Mouse (Mus musculus): ENCODE measurements around the gene Hp. TPM values are rescaled to one million over a fixed set of nuclear protein-coding genes. Genes with fewer than 3 reads are reported as not detected.
A peak's percentile ranks its signal among the peaks of the same experiment; 100 is the strongest.

Gene Hp
- polyA plus RNA-seq, 1 experiment from 2014 or later = 0.56 TPM

GRCm38 (mm10) chr8:109592164-109592563 lies 13.2 kb upstream of the Hp start:
- ATAC-seq (ENCODE audit: extremely low read depth, insufficient number of reproducible peaks, low FRiP score, low TSS enrichment) = no peak

DNA sequence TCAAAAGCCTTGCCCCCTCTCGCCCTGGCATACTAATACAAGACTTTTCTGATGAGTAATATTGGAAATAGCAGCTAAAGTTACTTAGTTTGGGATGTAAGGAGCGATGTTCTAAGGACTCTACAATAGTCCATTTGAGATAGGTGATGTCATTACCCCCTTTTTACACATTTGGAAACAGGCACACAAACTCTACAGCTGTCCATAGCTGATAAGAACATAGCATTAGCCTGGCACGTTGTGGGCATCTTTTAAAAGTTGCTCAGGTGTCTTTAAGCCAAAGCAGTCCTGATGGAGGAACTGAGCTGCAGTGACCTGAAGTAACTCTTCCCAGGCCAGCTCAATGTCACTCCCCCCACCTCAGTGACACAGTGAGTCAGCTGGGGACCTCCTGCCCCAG lies 12.4 kb upstream of the Hp start:
- no peaks in the 10 kb centered on the region for H3K27me3 ChIP-seq (replicated peaks)
- no peak overlapping the region for H3K4me3 ChIP-seq
- H3K9me3 ChIP-seq = no peaks in the 10 kb centered on the region
- no peak overlapping the region for H3K27ac ChIP-seq (replicated peaks)
- peaks cover 40% of the 10 kb centered on the region for H3K36me3 ChIP-seq
- 77% methylated on average over 3 of the region's 3 CpGs for WGBS
- H3K9ac ChIP-seq = no peak overlapping the region
- H3K4me1 ChIP-seq = no peaks in the 10 kb centered on the region
- H3K4me2 ChIP-seq = no peak overlapping the region
- no peak for ATAC-seq (ENCODE audit: extremely low read depth, insufficient number of reproducible peaks, low FRiP score, low TSS enrichment)

More at GRCm38 (mm10) chr8:109592164-109592563, 13.2 kb upstream of the Hp start:
- H3K27me3 ChIP-seq (replicated peaks) = no peaks in the 10 kb centered on the region
- H3K36me3 ChIP-seq = peaks cover 40% of the 10 kb centered on the region
- WGBS = 88% methylated on average over 5 of the region's 5 CpGs
- no peak overlapping the region for H3K9ac ChIP-seq
- H3K9me3 ChIP-seq = no peaks in the 10 kb centered on the region
- H3K27ac ChIP-seq (replicated peaks) = no peak overlapping the region
- H3K4me1 ChIP-seq = no peaks in the 10 kb centered on the region
- H3K4me2 ChIP-seq = no peak overlapping the region
- H3K4me3 ChIP-seq = no peak overlapping the region

DNA sequence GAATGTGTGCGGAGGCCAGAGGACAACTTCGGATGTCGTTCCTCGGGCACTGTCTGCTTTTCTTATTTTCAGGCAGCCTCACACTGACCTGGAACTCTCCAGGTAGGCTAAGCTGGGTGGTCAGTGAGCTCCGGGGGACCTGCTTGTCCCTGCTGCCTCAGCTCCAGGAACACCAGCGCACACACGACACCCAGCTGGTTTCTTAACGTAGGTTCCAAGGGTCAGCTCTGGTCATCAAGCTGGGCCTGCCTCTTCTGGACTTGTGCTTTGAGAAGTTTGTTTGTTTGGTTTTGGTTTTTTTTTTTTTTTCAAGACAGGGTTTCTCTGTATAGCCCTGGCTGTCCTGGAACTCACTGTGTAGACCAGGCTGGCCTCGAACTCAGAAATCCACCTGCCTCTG lies 11.9 kb upstream of the Hp start:
- Histone ChIP-seq H3K4me3 (no peak overlapping the region), H3K9ac (no peak overlapping the region), H3K27me3 (replicated peaks) (no peaks in the 10 kb centered on the region), H3K27ac (replicated peaks) (no peak overlapping the region), H3K9me3 (no peaks in the 10 kb centered on the region), H3K36me3 (peaks cover 39% of the 10 kb centered on the region), H3K4me2 (no peak overlapping the region), H3K4me1 (no peaks in the 10 kb centered on the region)
- ATAC-seq (ENCODE audit: extremely low read depth, insufficient number of reproducible peaks, low FRiP score, low TSS enrichment) = no peak
- WGBS = 81% methylated on average over 9 of the region's 9 CpGs

- 49% methylated on average over 7 of the region's 7 CpGs for WGBS
- ATAC-seq (ENCODE audit: extremely low read depth, insufficient number of reproducible peaks, low FRiP score, low TSS enrichment) = no peak
- Histone ChIP-seq H3K27me3 (replicated peaks) (no peaks in the 10 kb centered on the region), H3K9me3 (peaks cover 11% of the 10 kb centered on the region), H3K4me1 (no peaks in the 10 kb centered on the region), H3K4me3 (no peak overlapping the region), H3K4me2 (no peak overlapping the region), H3K27ac (replicated peaks) (no peak overlapping the region), H3K36me3 (peaks cover 6% of the 10 kb centered on the region), H3K9ac (no peak overlapping the region)
Observed at GRCm38 (mm10) chr8:109586972-109587504, 8.1 kb upstream of the Hp start.

DNA sequence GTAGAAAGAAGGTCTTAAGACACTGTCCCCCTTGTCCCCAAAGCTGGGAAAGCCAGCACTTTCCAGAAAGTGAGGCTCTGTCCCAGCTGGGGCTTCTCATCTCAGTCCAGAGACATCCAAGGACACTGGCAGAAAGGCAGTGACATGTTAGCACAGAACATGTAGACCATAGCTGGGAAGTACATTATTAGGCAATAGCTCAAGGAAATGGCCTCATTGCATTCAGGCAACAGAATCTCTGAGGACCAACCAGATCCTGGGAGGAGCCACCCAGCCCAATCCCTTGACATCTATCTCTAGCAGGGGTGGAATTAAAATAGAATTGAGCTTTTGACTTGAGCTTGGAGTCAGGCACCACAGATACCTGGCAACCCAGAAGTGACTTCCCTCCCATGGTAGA lies 6.7 kb upstream of the Hp start:
- ATAC-seq (ENCODE audit: extremely low read depth, insufficient number of reproducible peaks, low FRiP score, low TSS enrichment) = no peak
- Histone ChIP-seq H3K9me3 (peaks cover 11% of the 10 kb centered on the region), H3K4me2 (no peak overlapping the region), H3K9ac (no peak overlapping the region), H3K27me3 (replicated peaks) (no peaks in the 10 kb centered on the region), H3K27ac (replicated peaks) (no peak overlapping the region), H3K36me3 (no peaks in the 10 kb centered on the region), H3K4me1 (no peaks in the 10 kb centered on the region), H3K4me3 (no peak overlapping the region)

DNA sequence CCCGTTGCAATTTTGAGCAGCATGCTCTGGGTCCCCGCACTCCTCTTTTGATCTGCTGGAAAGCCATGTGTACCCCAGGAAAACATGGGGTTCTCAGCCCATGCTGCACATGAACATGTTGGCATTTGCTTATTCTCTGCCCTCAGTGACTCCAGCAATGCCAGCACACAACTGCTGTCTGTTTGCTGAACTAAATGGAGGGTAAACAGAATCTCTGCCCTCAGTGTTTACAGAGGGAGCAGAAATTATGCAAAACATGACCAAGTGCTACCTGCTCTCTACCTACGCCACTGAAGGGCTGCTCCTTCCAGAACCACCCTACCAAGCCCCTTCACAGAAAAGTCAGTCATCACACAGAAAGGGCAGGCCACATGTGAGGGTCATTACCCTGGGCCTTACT lies 5.9 kb upstream of the Hp start:
- Histone ChIP-seq H3K27ac (replicated peaks) (no peak overlapping the region), H3K27me3 (replicated peaks) (no peaks in the 10 kb centered on the region), H3K9ac (no peak overlapping the region), H3K9me3 (peaks cover 11% of the 10 kb centered on the region), H3K4me2 (no peak overlapping the region), H3K36me3 (no peaks in the 10 kb centered on the region), H3K4me1 (no peaks in the 10 kb centered on the region), H3K4me3 (no peak overlapping the region)
- WGBS = 78% methylated on average over 3 of the region's 3 CpGs
- ATAC-seq (ENCODE audit: extremely low read depth, insufficient number of reproducible peaks, low FRiP score, low TSS enrichment) = no peak

GRCm38 (mm10) chr8:109584293-109584692 lies 5.3 kb upstream of the Hp start:
- Histone ChIP-seq H3K27me3 (replicated peaks) (no peaks in the 10 kb centered on the region), H3K9me3 (peaks cover 11% of the 10 kb centered on the region), H3K4me3 (no peak overlapping the region), H3K36me3 (no peaks in the 10 kb centered on the region), H3K27ac (replicated peaks) (no peak overlapping the region), H3K4me2 (no peak overlapping the region), H3K4me1 (no peaks in the 10 kb centered on the region), H3K9ac (no peak overlapping the region)
- no peak for ATAC-seq (ENCODE audit: extremely low read depth, insufficient number of reproducible peaks, low FRiP score, low TSS enrichment)
- WGBS = 75% methylated on average over 4 of the region's 4 CpGs

DNA sequence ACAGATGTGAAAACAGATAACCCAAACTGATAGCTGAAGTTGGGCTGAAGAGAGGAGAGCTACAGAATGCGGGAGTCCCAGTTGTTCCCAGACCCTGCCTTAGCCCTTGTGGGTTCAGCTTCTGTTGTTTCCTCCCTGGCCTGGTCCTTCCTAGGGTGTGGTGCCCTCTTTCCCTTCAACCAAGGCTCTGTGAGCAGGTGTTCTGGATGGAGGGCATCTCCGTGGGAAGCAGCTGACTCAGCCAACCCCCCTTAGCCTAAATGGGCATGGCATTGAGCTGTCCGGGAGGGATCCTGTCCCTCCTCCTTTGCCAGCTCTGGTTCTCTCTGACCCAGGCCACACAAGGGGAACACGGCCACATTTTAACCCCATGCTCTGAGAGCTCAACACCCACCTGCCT lies 2.7 kb downstream of the Hp start:
- no peak overlapping the region for H3K4me3 ChIP-seq
- H3K4me2 ChIP-seq = no peak overlapping the region
- H3K27ac ChIP-seq (replicated peaks) = no peak overlapping the region
- H3K4me1 ChIP-seq = no peaks in the 10 kb centered on the region
- H3K9ac ChIP-seq = no peak overlapping the region
- no peak for ATAC-seq (ENCODE audit: extremely low read depth, insufficient number of reproducible peaks, low FRiP score, low TSS enrichment)
- no peaks in the 10 kb centered on the region for H3K9me3 ChIP-seq
- H3K36me3 ChIP-seq = peaks cover 17% of the 10 kb centered on the region
- no peaks in the 10 kb centered on the region for H3K27me3 ChIP-seq (replicated peaks)
- WGBS = 63% methylated on average over 4 of the region's 4 CpGs

DNA sequence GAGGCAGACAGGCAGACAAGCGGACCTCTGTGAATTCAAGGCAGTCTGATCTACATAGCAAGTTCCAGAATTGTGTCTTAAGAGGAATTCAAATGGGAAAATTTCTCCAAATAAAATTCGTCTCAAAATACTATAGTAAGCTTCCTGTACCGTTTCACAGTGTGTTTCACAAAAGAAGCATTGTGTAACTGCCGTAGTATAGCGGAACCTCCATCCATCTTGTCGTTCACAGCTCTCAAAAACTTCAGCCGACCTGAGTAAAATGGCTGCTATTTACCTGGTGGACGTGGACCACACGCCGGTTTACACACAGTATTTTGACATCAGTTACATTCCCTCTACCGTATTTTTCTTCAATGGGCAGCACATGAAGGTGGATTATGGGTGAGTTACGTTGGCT lies 7.8 kb downstream of the Hp start:
- Histone ChIP-seq H3K36me3 (peaks cover 39% of the 10 kb centered on the region), H3K9ac (no peak overlapping the region), H3K9me3 (no peaks in the 10 kb centered on the region), H3K27ac (replicated peaks) (no peak overlapping the region), H3K4me2 (no peak overlapping the region), H3K27me3 (replicated peaks) (no peaks in the 10 kb centered on the region), H3K4me3 (no peak overlapping the region), H3K4me1 (peaks cover 9% of the 10 kb centered on the region)
- 85% methylated on average over 12 of the region's 12 CpGs for WGBS
- ATAC-seq (ENCODE audit: extremely low read depth, insufficient number of reproducible peaks, low FRiP score, low TSS enrichment) = no peak

DNA sequence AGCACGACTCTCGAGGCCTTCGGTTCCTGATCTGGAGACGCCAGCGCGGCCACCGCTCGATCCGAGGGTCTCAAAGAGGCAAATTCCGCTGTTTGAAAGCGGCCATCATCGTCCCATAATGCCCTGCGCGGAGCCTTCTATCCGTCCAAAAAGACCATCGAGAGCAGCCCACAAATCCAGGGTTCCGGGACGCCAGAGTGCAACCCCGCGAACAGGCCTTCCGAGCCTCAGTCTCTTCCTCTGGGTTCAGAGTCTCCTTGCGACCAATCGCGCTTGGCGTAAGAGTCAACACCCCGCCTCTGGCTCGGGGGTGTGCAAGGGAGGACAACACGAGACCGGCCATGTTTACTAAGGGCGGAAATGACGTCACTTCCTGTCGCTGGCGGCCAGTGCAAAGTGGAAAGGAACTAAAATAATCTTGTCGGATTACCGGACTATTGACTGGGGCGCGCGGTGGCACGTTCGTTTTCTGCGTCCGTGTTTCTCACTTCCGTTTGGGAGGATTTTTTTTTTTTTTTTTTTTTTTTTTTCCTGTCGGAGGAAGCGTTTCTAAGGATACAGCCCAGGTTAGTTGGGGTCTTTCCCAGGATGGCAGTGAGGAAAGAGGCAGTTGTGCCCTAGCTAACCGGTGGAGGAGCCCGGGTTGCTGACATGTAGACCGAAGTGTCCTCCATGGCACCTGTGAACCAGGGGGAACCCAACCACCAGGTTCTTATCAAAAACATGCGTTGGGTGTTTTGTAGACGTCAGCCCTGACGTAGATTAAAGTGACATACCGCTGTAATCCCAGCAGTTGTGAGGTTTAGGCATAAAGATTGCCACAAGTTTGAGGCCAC lies 13.3 kb downstream of the Hp start, which contains the start of the genes Dhx38 and Txnl4b:
Gene Dhx38 (minus strand): TSS at position 364 of the 836 bp plus-strand sequence.
Gene Txnl4b (plus strand): TSS at position 395 of the 836 bp plus-strand sequence.
- Histone ChIP-seq H3K27ac (replicated peaks) (peak within 1 kb of the TSS; percentile 93), H3K9me3 (no peaks in the 10 kb centered on the region), H3K36me3 (peaks cover 40% of the 10 kb centered on the region), H3K9ac (peak within 1 kb of the TSS; percentile 96), H3K27me3 (replicated peaks) (no peaks in the 10 kb centered on the region), H3K4me3 (peak within 1 kb of the TSS; percentile 91), H3K4me1 (peaks cover 22% of the 10 kb centered on the region), H3K4me2 (peak within 1 kb of the TSS; percentile 87)
- WGBS = under 1% methylated on average over 52 of the region's 52 CpGs
- peak; percentile 98 for ATAC-seq (ENCODE audit: extremely low read depth, insufficient number of reproducible peaks, low FRiP score, low TSS enrichment)

DNA sequence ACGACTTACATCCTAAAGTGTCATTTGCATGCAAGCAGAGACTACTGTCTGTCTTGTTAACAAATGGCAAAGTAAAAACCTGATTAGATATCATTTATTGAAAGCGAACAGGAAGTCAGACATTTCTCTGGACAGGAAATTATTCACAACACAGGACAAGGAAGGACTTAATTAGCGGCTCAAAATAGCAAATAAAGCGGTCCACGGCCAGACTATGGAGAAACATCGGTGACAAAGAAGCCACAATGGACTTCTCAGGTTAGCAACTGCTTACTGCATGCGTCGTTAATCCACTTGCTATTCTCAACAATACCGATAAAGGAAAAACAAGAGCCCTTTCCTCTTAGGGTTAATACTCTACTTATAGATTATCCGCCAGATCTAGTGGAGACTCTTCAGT lies 14.2 kb downstream of the Hp start:
- peak overlapping the region; percentile 96 for H3K9ac ChIP-seq

GRCm38 (mm10) chr8:109563881-109564280 lies 15.1 kb downstream of the Hp start:
- Histone ChIP-seq H3K4me3 (no peak overlapping the region), H3K27me3 (replicated peaks) (no peaks in the 10 kb centered on the region), H3K9ac (no peak overlapping the region), H3K9me3 (no peaks in the 10 kb centered on the region), H3K27ac (replicated peaks) (no peak overlapping the region), H3K36me3 (peaks cover 40% of the 10 kb centered on the region), H3K4me2 (peak overlapping the region; percentile 80), H3K4me1 (peaks cover 22% of the 10 kb centered on the region)
- no peak for ATAC-seq (ENCODE audit: extremely low read depth, insufficient number of reproducible peaks, low FRiP score, low TSS enrichment)
- 71% methylated on average over 2 of the region's 2 CpGs for WGBS

More for the DNA sequence above, 14.2 kb downstream of the Hp start:
- Histone ChIP-seq H3K4me3 (peak overlapping the region; percentile 91), H3K4me2 (peak overlapping the region; percentile 80), H3K27ac (replicated peaks) (peak overlapping the region; percentile 93), H3K27me3 (replicated peaks) (no peaks in the 10 kb centered on the region), H3K4me1 (peaks cover 22% of the 10 kb centered on the region), H3K9me3 (no peaks in the 10 kb centered on the region), H3K36me3 (peaks cover 40% of the 10 kb centered on the region)
- ATAC-seq (ENCODE audit: extremely low read depth, insufficient number of reproducible peaks, low FRiP score, low TSS enrichment) = no peak
- WGBS = 3% methylated on average over 10 of the region's 10 CpGs

Data from heart, embryonic 13.5 days (tissue).